Mouse (Mus musculus) kidney, embryonic 16.5 days (tissue): ENCODE measurements at regions not wholly inside any gene's neighbourhood (a gene's known extent, or its start where the extent isn't known, plus 50 kb on each side); places are given as distances from the start of the nearest gene placed in this dataset.
"Not testable (repeated sequence)": the region's sequence is repeated elsewhere in the genome, so short reads cannot be mapped to it uniquely, and the experiment has no call there.

Experiments used
- ATAC-seq: fragments of 200-750 bp; cut with Nextera tagmentation; 2 replicates; pipeline ENCODE4 v1.8.0; 2017; ENCODE audit warnings: moderate TSS enrichment; ENCODE audit not compliant: low FRiP score, low TSS enrichment
- H3K27ac ChIP-seq: fragments of 300-500 bp; sonication (generic); 2 replicates; pipeline ENCODE4 v1.5.1; 2014; ENCODE audit warnings: low read length
- H3K27me3 ChIP-seq: fragments of 300-500 bp; sonication (generic); 2 replicates; pipeline ENCODE4 v1.6.1; 2014; ENCODE audit warnings: low read length, control low read depth, mixed read lengths; ENCODE audit not compliant: insufficient read depth
- H3K36me3 ChIP-seq: fragments of 300-500 bp; sonication (generic); 2 replicates; pipeline ENCODE4 v1.6.1; 2014; ENCODE audit warnings: low read length, control low read depth, mixed read lengths; ENCODE audit not compliant: insufficient read depth
- H3K4me1 ChIP-seq: fragments of 300-500 bp; sonication (generic); 2 replicates; pipeline ENCODE4 v1.6.1; 2014; ENCODE audit warnings: low read length, control low read depth, mixed read lengths; ENCODE audit not compliant: insufficient read depth
- H3K4me2 ChIP-seq: fragments of 300-500 bp; sonication (generic); replicated peaks from 2 replicates; pipeline ENCODE4 v1.6.1; 2014; ENCODE audit warnings: low read depth, low read length
- H3K4me3 ChIP-seq: fragments of 300-500 bp; sonication (generic); 2 replicates; pipeline ENCODE4 v1.5.1; 2014; ENCODE audit warnings: mild to moderate bottlenecking, low read length
- H3K9ac ChIP-seq: fragments of 300-500 bp; sonication (generic); replicated peaks from 2 replicates; pipeline ENCODE4 v1.6.1; 2014; ENCODE audit warnings: low read length
- H3K9me3 ChIP-seq: fragments of 300-500 bp; sonication (generic); 2 replicates; pipeline ENCODE4 v1.6.1; 2016; ENCODE audit warnings: low read length, control low read depth
- WGBS: fragments of 180-500 bp; shearing (Covaris S2); extraction: QIAGEN DNeasy Blood & Tissue Kit; methylation state at CpG from one replicate; pipeline ENCODE4 v1.1.7; 2014; 5-methylcytosine and 5-hydroxymethylcytosine counted together

DNA sequence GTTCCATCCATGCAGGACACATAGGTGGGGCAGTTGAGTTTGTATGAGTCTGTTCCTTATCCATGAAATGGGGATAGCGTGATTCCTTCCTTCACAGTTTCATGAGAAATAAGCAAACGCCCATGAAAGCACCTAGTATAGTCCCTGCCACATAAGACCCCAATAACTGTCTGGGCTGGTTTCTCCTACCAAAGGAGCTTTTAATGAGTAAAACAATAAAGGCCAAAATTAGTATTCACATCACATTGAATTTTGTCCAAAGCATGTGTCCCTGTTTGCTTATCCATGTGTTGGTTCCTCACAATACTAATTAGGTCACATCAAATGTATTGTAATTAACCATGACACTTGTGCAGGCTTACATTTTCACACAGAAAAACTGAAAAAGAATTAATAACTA lies 221.3 kb downstream of the Prdm13 start:
- no peak overlapping the region for H3K4me2 ChIP-seq
- WGBS, result 79% methylated on average over 2 of the region's 2 CpGs
- H3K4me1 ChIP-seq, result no peaks in the 10 kb centered on the region
- no peak overlapping the region for H3K4me3 ChIP-seq
- H3K9me3 ChIP-seq, result no peaks in the 10 kb centered on the region
- no peaks in the 10 kb centered on the region for H3K27me3 ChIP-seq
- no peak overlapping the region for H3K9ac ChIP-seq
- no peaks in the 10 kb centered on the region for H3K36me3 ChIP-seq
- H3K27ac ChIP-seq, result no peak overlapping the region
- no peak for ATAC-seq

DNA sequence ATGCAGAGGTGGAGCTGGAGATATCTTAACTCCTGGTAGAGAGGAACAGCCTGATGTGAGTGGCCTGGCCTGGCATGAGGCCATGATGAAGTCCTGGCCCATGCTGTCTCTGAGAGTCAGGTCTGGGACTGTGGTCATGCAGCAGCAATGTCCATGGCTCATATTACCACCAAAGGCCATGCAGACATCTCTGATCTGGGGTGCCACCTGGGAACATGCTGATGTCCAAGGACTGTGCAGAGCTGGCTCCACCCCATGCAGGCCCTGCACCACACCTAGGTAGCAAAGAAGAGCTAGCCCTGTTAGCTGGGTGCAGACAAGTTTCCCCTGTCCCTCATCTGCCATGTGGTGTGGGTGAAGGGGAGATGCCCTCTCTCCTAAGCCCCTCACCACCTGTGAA lies 244.5 kb downstream of the Prdm13 start:
- no peaks in the 10 kb centered on the region for H3K27me3 ChIP-seq
- H3K4me3 ChIP-seq, result no peak overlapping the region
- no peaks in the 10 kb centered on the region for H3K4me1 ChIP-seq
- no peak for ATAC-seq
- no peak overlapping the region for H3K4me2 ChIP-seq
- no peaks in the 10 kb centered on the region for H3K36me3 ChIP-seq
- H3K27ac ChIP-seq, result no peak overlapping the region
- no peak overlapping the region for H3K9ac ChIP-seq
- no peaks in the 10 kb centered on the region for H3K9me3 ChIP-seq

DNA sequence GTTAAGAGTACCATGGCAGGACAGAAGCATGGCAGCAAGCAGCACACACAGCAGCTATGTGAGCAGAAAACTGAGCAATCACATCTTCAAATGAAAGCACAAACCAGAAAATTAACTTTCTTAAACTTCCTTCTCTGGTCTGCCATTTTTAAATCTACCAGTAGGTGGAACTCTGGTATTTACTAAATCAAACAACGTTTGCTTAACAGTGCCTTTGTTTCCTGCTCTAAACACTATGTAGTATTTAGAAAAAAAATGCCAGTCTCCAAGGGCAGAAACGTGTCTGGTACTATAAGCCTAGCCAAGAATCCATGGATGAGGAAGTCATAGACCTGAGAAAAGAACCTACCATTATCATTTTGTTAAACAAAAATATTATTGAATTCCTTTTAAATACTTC lies 249.1 kb downstream of the Prdm13 start:
- no peak overlapping the region for H3K4me3 ChIP-seq
- no peaks in the 10 kb centered on the region for H3K36me3 ChIP-seq
- H3K27ac ChIP-seq, result no peak overlapping the region
- no peak overlapping the region for H3K4me2 ChIP-seq
- H3K9me3 ChIP-seq, result no peaks in the 10 kb centered on the region
- no peak for ATAC-seq
- no peak overlapping the region for H3K9ac ChIP-seq
- WGBS, result 31% methylated on average over 2 of the region's 2 CpGs
- no peaks in the 10 kb centered on the region for H3K27me3 ChIP-seq
- H3K4me1 ChIP-seq, result no peaks in the 10 kb centered on the region

DNA sequence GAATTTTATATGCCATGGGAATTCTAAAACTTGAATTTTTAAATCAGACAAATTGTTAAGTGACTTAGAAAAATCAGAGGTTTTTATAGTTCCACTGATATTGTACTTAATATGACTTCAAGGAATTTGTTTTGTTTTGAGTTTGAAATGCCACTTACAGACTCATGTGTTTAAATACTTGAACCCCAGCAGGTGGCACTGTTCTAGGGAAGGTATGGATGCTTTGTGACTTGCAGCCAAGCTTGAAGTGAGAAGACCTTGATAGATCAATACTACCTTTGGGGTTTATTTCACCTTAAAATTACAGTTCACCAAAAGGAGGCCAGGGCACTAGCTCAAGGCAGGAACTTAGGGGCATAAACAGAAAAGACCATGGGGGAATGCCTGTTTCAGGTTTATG lies 277.9 kb downstream of the Prdm13 start:
- H3K4me3 ChIP-seq, result no peak overlapping the region
- no peaks in the 10 kb centered on the region for H3K9me3 ChIP-seq
- H3K4me1 ChIP-seq, result no peaks in the 10 kb centered on the region
- ATAC-seq, result no peak
- no peaks in the 10 kb centered on the region for H3K27me3 ChIP-seq
- H3K4me2 ChIP-seq, result no peak overlapping the region
- H3K27ac ChIP-seq, result no peak overlapping the region
- no peak overlapping the region for H3K9ac ChIP-seq
- no peaks in the 10 kb centered on the region for H3K36me3 ChIP-seq

DNA sequence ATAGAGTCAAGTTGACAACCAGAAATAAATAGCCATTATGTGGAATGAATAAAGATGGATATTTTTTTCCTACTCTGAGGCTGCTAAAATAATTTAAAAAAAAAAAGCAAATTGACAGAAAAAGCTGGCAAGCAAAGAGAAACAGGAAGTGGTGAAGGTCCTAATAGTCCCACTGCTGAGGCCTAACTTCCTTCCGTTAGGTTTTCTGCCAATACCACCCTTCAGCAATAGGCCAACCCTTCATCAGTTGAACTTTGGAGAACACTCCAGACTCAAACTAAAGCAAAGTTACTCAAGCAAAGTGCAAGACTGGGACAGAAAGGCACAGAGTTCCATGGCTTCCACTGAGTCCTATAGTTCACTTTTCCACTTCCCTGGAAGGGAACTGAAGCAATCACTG lies 316.4 kb downstream of the Prdm13 start:
- no peak overlapping the region for H3K4me2 ChIP-seq
- no peak for ATAC-seq
- H3K36me3 ChIP-seq, result no peaks in the 10 kb centered on the region
- H3K9ac ChIP-seq, result no peak overlapping the region
- no peaks in the 10 kb centered on the region for H3K4me1 ChIP-seq
- no peaks in the 10 kb centered on the region for H3K27me3 ChIP-seq
- 82% methylated on average over 1 of the region's 1 CpGs for WGBS
- no peak overlapping the region for H3K27ac ChIP-seq
- H3K4me3 ChIP-seq, result no peak overlapping the region
- H3K9me3 ChIP-seq, result no peaks in the 10 kb centered on the region

DNA sequence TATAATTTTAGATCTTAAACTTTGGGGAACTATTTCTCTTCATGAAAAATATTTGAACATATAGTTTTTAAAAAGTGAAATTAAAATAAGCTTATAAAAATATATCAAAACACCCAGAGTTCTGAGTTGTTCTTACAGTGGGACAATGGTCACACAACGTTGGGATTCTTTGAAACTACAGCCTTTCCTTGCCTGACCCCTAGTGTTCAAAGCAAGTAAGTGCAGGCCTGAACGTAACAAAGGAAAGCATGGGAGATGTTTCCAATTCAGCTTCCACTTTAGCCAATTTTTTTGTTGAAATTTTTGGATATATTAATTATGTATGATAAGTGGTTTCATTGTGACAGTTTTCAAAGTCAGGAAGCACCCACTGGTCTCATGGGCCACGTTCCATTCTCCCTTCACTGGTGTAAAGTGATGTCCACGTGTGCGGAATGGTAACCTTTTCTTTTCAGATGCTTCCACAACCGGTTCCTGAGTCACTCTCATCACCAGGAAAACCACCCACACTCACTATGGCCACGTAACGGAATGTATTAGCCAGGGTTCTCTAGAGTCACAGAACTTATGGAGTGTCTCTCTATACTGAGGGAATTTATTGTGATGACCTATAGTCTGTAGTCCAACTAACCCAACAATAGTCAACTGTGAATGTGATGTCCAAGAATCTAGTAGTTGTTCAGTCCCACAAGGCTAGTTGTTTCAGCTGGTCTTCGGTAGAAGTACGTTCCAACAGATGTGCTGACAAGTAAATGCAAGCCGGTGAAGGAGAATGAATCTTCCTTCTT lies 317.3 kb downstream of the Prdm13 start:
- H3K36me3 ChIP-seq, result no peaks in the 10 kb centered on the region
- H3K4me3 ChIP-seq, result no peak overlapping the region
- H3K4me2 ChIP-seq, result no peak overlapping the region
- H3K27me3 ChIP-seq, result no peaks in the 10 kb centered on the region
- no peaks in the 10 kb centered on the region for H3K9me3 ChIP-seq
- no peak for ATAC-seq
- 69% methylated on average over 11 of the region's 11 CpGs for WGBS
- no peaks in the 10 kb centered on the region for H3K4me1 ChIP-seq
- no peak overlapping the region for H3K27ac ChIP-seq
- no peak overlapping the region for H3K9ac ChIP-seq

DNA sequence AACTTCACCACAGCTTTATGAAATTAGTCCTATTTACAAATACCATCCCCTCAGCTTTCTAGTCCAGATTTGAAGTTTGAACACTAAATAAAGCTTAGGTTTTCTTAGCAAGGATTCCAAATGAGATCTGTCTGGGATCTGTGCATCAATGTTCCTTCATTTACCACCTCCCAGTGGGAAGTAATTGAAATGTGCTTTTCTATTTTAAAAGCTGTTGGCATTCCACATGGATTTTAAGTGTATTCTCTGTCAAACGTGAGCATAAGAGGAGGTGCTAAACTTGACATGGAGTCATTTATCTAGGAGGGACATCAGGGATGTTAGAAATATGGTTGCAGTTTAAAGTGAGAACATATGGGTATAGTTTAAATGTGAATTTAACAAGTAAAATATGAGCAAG lies 364.0 kb downstream of the Prdm13 start:
- no peaks in the 10 kb centered on the region for H3K36me3 ChIP-seq
- no peaks in the 10 kb centered on the region for H3K4me1 ChIP-seq
- H3K4me3 ChIP-seq, result no peak overlapping the region
- H3K27ac ChIP-seq, result no peak overlapping the region
- ATAC-seq, result no peak
- H3K27me3 ChIP-seq, result no peaks in the 10 kb centered on the region
- no peaks in the 10 kb centered on the region for H3K9me3 ChIP-seq
- no peak overlapping the region for H3K9ac ChIP-seq
- WGBS, result 54% methylated on average over 1 of the region's 1 CpGs
- no peak overlapping the region for H3K4me2 ChIP-seq

DNA sequence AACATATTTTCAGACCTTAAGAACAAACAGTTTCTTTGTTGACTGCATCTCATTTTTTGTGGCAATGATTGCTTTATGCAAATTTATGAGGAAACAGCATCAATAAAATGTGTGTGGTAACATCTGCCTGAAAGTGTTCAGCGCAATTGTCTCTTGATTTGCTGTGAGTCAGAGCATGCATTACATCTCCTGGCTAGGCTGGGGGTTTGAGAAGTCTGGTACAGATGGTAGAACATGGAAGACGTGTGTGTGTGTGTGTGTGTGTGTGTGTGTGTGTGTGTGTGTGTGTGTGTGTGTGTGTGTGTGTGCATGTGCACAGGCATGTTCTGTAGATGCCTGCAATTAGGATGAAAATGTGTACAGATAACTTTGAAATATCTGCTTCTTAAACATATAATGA lies 376.5 kb downstream of the Prdm13 start:
- not testable (repeated sequence) for H3K9me3 ChIP-seq, H3K27me3 ChIP-seq, H3K4me2 ChIP-seq, H3K36me3 ChIP-seq, H3K27ac ChIP-seq, H3K4me3 ChIP-seq, H3K9ac ChIP-seq, H3K4me1 ChIP-seq, ATAC-seq
- WGBS, result 72% methylated on average over 2 of the region's 2 CpGs

DNA sequence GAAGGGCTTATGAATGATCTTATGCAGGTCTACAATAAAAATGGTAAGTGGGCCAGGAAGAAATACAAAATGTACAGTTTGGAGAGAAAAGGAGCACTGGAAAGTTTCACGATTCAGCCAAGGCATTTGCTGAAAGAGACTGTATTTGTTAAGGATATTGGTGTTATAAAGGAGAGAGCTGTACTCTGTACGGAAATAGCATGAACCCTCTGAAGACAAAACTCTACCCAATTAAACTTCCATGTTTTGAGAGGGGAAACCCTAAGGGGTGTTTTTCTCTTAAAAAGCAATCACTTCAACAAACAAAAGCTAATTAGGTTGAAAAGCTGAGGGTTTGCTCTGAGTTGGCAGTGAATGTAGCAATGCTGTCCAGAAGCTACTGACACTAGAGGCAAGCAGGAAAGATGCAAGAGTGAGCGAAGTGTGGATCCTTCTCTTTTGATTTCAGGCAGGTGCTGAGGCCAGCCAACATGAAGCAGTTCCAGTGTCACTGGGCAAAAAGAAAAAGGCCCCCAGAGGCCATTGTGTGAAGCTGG lies 378.2 kb downstream of the Prdm13 start:
- no peaks in the 10 kb centered on the region for H3K9me3 ChIP-seq
- WGBS, result 88% methylated on average over 3 of the region's 3 CpGs
- no peak for ATAC-seq

DNA sequence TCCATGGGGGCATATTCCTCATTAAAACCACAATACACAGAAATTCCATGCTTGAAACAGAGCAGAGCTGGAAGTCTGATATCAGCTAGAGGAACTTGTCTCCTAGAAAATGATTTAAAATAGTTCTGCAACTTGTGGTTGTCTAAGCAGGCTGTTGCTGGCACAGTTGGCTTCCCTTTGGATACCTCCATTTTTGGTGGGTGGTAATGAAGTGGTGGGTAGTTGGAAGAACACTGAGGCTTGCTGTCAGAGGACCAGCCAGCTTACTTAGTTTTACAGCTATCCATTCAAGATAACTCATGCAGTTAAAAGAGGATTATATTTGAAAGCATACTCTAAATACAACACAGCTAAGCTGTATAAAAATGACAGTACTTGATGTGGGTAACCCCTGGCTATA lies 385.6 kb downstream of the Prdm13 start:
- Histone ChIP-seq H3K4me3 (no peak overlapping the region), H3K27ac (no peak overlapping the region), H3K4me1 (no peaks in the 10 kb centered on the region), H3K4me2 (no peak overlapping the region), H3K36me3 (no peaks in the 10 kb centered on the region), H3K9me3 (no peaks in the 10 kb centered on the region), H3K27me3 (no peaks in the 10 kb centered on the region), H3K9ac (no peak overlapping the region)
- ATAC-seq, result no peak

More for the DNA sequence above, 378.2 kb downstream of the Prdm13 start:
- no peak overlapping the region for H3K4me3 ChIP-seq
- no peak overlapping the region for H3K27ac ChIP-seq
- H3K4me2 ChIP-seq, result no peak overlapping the region
- H3K36me3 ChIP-seq, result no peaks in the 10 kb centered on the region
- no peaks in the 10 kb centered on the region for H3K27me3 ChIP-seq
- no peak overlapping the region for H3K9ac ChIP-seq
- H3K4me1 ChIP-seq, result no peaks in the 10 kb centered on the region
